In the genomic region with DNA sequence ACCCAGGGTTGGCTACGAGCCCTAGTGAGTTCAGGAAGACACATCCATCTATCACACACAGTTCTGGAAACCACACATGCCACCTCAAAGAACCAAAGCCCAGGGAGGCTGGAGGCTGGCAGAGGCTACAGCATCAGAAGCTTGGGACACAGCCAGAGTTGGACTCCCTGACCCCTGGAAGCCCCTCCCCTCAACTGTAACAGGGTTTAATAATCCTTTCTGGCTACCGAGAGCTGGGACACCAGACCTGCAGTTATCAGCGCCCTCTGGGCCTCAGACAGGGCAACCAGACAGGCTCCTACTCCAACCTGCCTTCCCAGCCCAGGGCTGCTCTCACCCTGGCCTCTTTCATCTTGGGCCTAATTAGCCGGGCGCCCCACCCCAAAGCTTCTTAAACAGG, we compare ENCODE assay signal across 11 mouse cellular contexts. TPM values are rescaled to one million over a fixed set of nuclear protein-coding genes. Genes with fewer than 3 reads are reported as not detected.
DNase-seq lines count a peak whose midpoint lies in the region; ATAC-seq and TF ChIP-seq lines count a peak whose summit lies in the region.
"Had no signal": no experiment of that assay in that cellular context is flagged by ENCODE, and none has a peak within 500 bp of the region (broad histone marks: within the 10 kb centered on the region; RNA-seq: fewer than 3 reads in every experiment).

No protein-coding gene starts in this region.

- peak; percentile 44 for DNase-seq in cerebellum, adult 11-12 months
- no peak for DNase-seq in cerebellum, postnatal 36 days
- DNase-seq in stomach, postnatal 0 days (ENCODE audit: low spot score): no peak
- peak; percentile 68 for DNase-seq in kidney, postnatal 10 days
- DNase-seq in urinary bladder, adult 18-20 months (ENCODE audit: low spot score in 2 of 2): no peak
- DNase-seq in ovary, postnatal 10 days (ENCODE audit: low spot score): no peak

- 0 out of 2 replicates have a peak, but pooled peaks cover 12% of the 10 kb centered on the region for H3K4me1 ChIP-seq in stomach, embryonic 14.5 days (ENCODE audit: control insufficient read depth, insufficient read depth, low read length)
- H3K4me1 ChIP-seq in stomach, postnatal 0 days (replicated peaks; ENCODE audit: control insufficient read depth, insufficient read depth): peaks cover 8% of the 10 kb centered on the region; the same call in 1 of the 2 replicates
- peaks cover 27% of the 10 kb centered on the region for H3K4me1 ChIP-seq in neural tube, embryonic 15.5 days

- TF ChIP-seq CTCF in stomach, postnatal 0 days (IDR thresholded peaks at IDR 0.05; ENCODE audit: low read depth): no peak

- no peaks in the 10 kb centered on the region for H3K9me3 ChIP-seq in stomach, embryonic 14.5 days (ENCODE audit: control insufficient read depth, low read depth, low read length)
- H3K9me3 ChIP-seq in stomach, postnatal 0 days (ENCODE audit: control insufficient read depth, low read length): no peaks in the 10 kb centered on the region
- no peaks in the 10 kb centered on the region for H3K9me3 ChIP-seq in neural tube, embryonic 15.5 days (replicated peaks)
- H3K9me3 ChIP-seq: hindbrain, embryonic 15.5 days; limb, embryonic 12.5 days had no signal

- 61% methylated on average over 5 of the region's 5 CpGs for WGBS in stomach, embryonic 14.5 days
- 54% methylated on average over 5 of the region's 5 CpGs for WGBS in stomach, postnatal 0 days
- 55% methylated on average over 5 of the region's 5 CpGs for WGBS in neural tube, embryonic 15.5 days

- TF ChIP-seq EP300 in stomach, postnatal 0 days (optimal IDR thresholded peaks at IDR 0.05): no peak

- H3K36me3 ChIP-seq in stomach, embryonic 14.5 days (ENCODE audit: control insufficient read depth, insufficient read depth, low read length): no peaks in the 10 kb centered on the region; the same call in 1 of the 2 replicates
- H3K36me3 ChIP-seq in stomach, postnatal 0 days (ENCODE audit: control insufficient read depth, insufficient read depth, low read length): peaks cover 15% of the 10 kb centered on the region
- H3K36me3 ChIP-seq in neural tube, embryonic 15.5 days: peaks cover 13% of the 10 kb centered on the region
- H3K36me3 ChIP-seq: limb, embryonic 12.5 days had no signal

- H3K4me2 ChIP-seq in stomach, embryonic 14.5 days (replicated peaks; ENCODE audit: low read depth, low read length): 0 out of 2 replicates have a peak overlapping the region, but pooled peaks have one; percentile 91
- H3K4me2 ChIP-seq in stomach, postnatal 0 days (replicated peaks; ENCODE audit: low read depth): no peak overlapping the region
- H3K4me2 ChIP-seq in neural tube, embryonic 15.5 days: peak overlapping the region; percentile 86; the same call in 1 of the 2 replicates

- no peak overlapping the region for H3K9ac ChIP-seq in stomach, embryonic 14.5 days (replicated peaks; ENCODE audit: low read depth, low read length)
- H3K9ac ChIP-seq in stomach, postnatal 0 days (ENCODE audit: low read length): no peak overlapping the region
- H3K9ac ChIP-seq in neural tube, embryonic 15.5 days (replicated peaks): no peak overlapping the region
- H3K9ac ChIP-seq: limb, embryonic 12.5 days had no signal

- H3K27me3 ChIP-seq in stomach, embryonic 14.5 days (ENCODE audit: control insufficient read depth, insufficient read depth, low read length): peaks cover 7% of the 10 kb centered on the region; the same call in 1 of the 2 replicates
- H3K27me3 ChIP-seq in stomach, postnatal 0 days (ENCODE audit: control insufficient read depth, insufficient read depth, low read length): no peaks in the 10 kb centered on the region
- peaks cover 52% of the 10 kb centered on the region for H3K27me3 ChIP-seq in neural tube, embryonic 15.5 days (replicated peaks)

- peak overlapping the region; percentile 88; the same call in 1 of the 2 replicates for H3K27ac ChIP-seq in stomach, embryonic 14.5 days (ENCODE audit: low read length)
- no peak overlapping the region for H3K27ac ChIP-seq in stomach, postnatal 0 days (replicated peaks)
- no peak overlapping the region for H3K27ac ChIP-seq in neural tube, embryonic 15.5 days (replicated peaks)
- H3K27ac ChIP-seq: limb, embryonic 12.5 days had no signal

- ATAC-seq in stomach, embryonic 14.5 days (ENCODE audit: insufficient number of reproducible peaks, insufficient read depth, low FRiP score, low read depth): no peak
- ATAC-seq in stomach, postnatal 0 days (ENCODE audit: low FRiP score, low TSS enrichment): no peak
- ATAC-seq in neural tube, embryonic 15.5 days (ENCODE audit: low FRiP score): no peak

- H3K4me3 ChIP-seq in stomach, embryonic 14.5 days (ENCODE audit: low read depth, low read length): peak overlapping the region; percentile 73; the same call in 1 of the 2 replicates
- no peak overlapping the region for H3K4me3 ChIP-seq in stomach, postnatal 0 days (ENCODE audit: low read depth, low read length)
- H3K4me3 ChIP-seq in neural tube, embryonic 15.5 days (replicated peaks): no peak overlapping the region

RNA-seq across cellular contexts. Expression of a gene that starts 1.5 kb away (rescaled TPM):
- 5.5 and 6.1 TPM in 2 replicates for polyA plus RNA-seq in stomach, embryonic 14.5 days (2014; fragmentation: Nextera tagmentation; extraction: Ambion mirVana)
- 4.7 and 5.7 TPM in 2 replicates for polyA plus RNA-seq in stomach, postnatal 0 days (2015; fragmentation: Nextera tagmentation; extraction: Ambion mirVana)
- 2.7 and 4.7 TPM in 2 replicates for polyA plus RNA-seq in neural tube, embryonic 15.5 days (2015; fragmentation: Nextera tagmentation; extraction: Ambion mirVana)

RNA-seq across cellular contexts. Expression of a gene that starts 5.9 kb away (rescaled TPM):
- polyA plus RNA-seq in stomach, embryonic 14.5 days (2014; fragmentation: Nextera tagmentation; extraction: Ambion mirVana): 11.2 and 11.5 TPM in 2 replicates
- 26.6 and 28.2 TPM in 2 replicates for polyA plus RNA-seq in stomach, postnatal 0 days (2015; fragmentation: Nextera tagmentation; extraction: Ambion mirVana)
- polyA plus RNA-seq in neural tube, embryonic 15.5 days (2015; fragmentation: Nextera tagmentation; extraction: Ambion mirVana): 0.06 and 2.0 TPM in 2 replicates
- polyA plus RNA-seq: C2C12; hindbrain, embryonic 15.5 days had no signal

RNA-seq across cellular contexts. Expression of a gene that starts 35.4 kb away (rescaled TPM):
- 113 and 119 TPM in 2 replicates for polyA plus RNA-seq in stomach, embryonic 14.5 days (2014; fragmentation: Nextera tagmentation; extraction: Ambion mirVana)
- polyA plus RNA-seq in stomach, postnatal 0 days (2015; fragmentation: Nextera tagmentation; extraction: Ambion mirVana): 57.3 and 64.7 TPM in 2 replicates
- polyA plus RNA-seq in neural tube, embryonic 15.5 days (2015; fragmentation: Nextera tagmentation; extraction: Ambion mirVana): 68.2 and 81.5 TPM in 2 replicates

RNA-seq across cellular contexts. Expression of a gene that starts 43.7 kb away (rescaled TPM):
- 30.5 and 37.0 TPM in 2 replicates for polyA plus RNA-seq in stomach, embryonic 14.5 days (2014; fragmentation: Nextera tagmentation; extraction: Ambion mirVana)
- 31.8 and 37.9 TPM in 2 replicates for polyA plus RNA-seq in stomach, postnatal 0 days (2015; fragmentation: Nextera tagmentation; extraction: Ambion mirVana)
- 64.9 and 66.2 TPM in 2 replicates for polyA plus RNA-seq in neural tube, embryonic 15.5 days (2015; fragmentation: Nextera tagmentation; extraction: Ambion mirVana)

RNA-seq across cellular contexts. Expression of a gene that starts 56.0 kb away (rescaled TPM):
- polyA plus RNA-seq in stomach, embryonic 14.5 days (2014; fragmentation: Nextera tagmentation; extraction: Ambion mirVana): 12.4 and 13.0 TPM in 2 replicates
- 2.8 and 3.8 TPM in 2 replicates for polyA plus RNA-seq in stomach, postnatal 0 days (2015; fragmentation: Nextera tagmentation; extraction: Ambion mirVana)
- 82.1 and 103 TPM in 2 replicates for polyA plus RNA-seq in neural tube, embryonic 15.5 days (2015; fragmentation: Nextera tagmentation; extraction: Ambion mirVana)

Comparison
In these comparisons a context has a peak if more than half of its experiments do, and no peak if none do; other contexts are left out.
1. DNase-seq: peak in cerebellum, adult 11-12 months (single experiment) and kidney, postnatal 10 days (single experiment); none in cerebellum, postnatal 36 days (0 of 2), stomach, postnatal 0 days (single experiment), urinary bladder, adult 18-20 months (0 of 2) and ovary, postnatal 10 days (single experiment).